Mouse (Mus musculus) kidney, embryonic 16.5 days (tissue): ENCODE data around the gene 4930438A08Rik. TPM values are rescaled to one million over a fixed set of nuclear protein-coding genes. Genes with fewer than 3 reads are reported as not detected.
A peak's percentile ranks its signal among the peaks of the same experiment; 100 is the strongest.

Experiments used
- ATAC-seq: fragments of 200-750 bp; cut with Nextera tagmentation; 2 replicates; pipeline ENCODE4 v1.8.0; 2017; ENCODE audit warnings: moderate TSS enrichment; ENCODE audit not compliant: low FRiP score, low TSS enrichment
- H3K27ac ChIP-seq: fragments of 300-500 bp; sonication (generic); 2 replicates; pipeline ENCODE4 v1.5.1; 2014; ENCODE audit warnings: low read length
- H3K27me3 ChIP-seq: fragments of 300-500 bp; sonication (generic); 2 replicates; pipeline ENCODE4 v1.6.1; 2014; ENCODE audit warnings: low read length, control low read depth, mixed read lengths; ENCODE audit not compliant: insufficient read depth
- H3K36me3 ChIP-seq: fragments of 300-500 bp; sonication (generic); 2 replicates; pipeline ENCODE4 v1.6.1; 2014; ENCODE audit warnings: low read length, control low read depth, mixed read lengths; ENCODE audit not compliant: insufficient read depth
- H3K4me1 ChIP-seq: fragments of 300-500 bp; sonication (generic); 2 replicates; pipeline ENCODE4 v1.6.1; 2014; ENCODE audit warnings: low read length, control low read depth, mixed read lengths; ENCODE audit not compliant: insufficient read depth
- H3K4me2 ChIP-seq: fragments of 300-500 bp; sonication (generic); replicated peaks from 2 replicates; pipeline ENCODE4 v1.6.1; 2014; ENCODE audit warnings: low read depth, low read length
- H3K4me3 ChIP-seq: fragments of 300-500 bp; sonication (generic); 2 replicates; pipeline ENCODE4 v1.5.1; 2014; ENCODE audit warnings: mild to moderate bottlenecking, low read length
- H3K9ac ChIP-seq: fragments of 300-500 bp; sonication (generic); replicated peaks from 2 replicates; pipeline ENCODE4 v1.6.1; 2014; ENCODE audit warnings: low read length
- H3K9me3 ChIP-seq: fragments of 300-500 bp; sonication (generic); 2 replicates; pipeline ENCODE4 v1.6.1; 2016; ENCODE audit warnings: low read length, control low read depth
- WGBS: fragments of 180-500 bp; shearing (Covaris S2); extraction: QIAGEN DNeasy Blood & Tissue Kit; methylation state at CpG from one replicate; pipeline ENCODE4 v1.1.7; 2014; 5-methylcytosine and 5-hydroxymethylcytosine counted together
- polyA plus RNA-seq: library from polyadenylated mRNA; unstranded; fragments of >200 nt; fragmentation: Nextera tagmentation; extraction: Ambion mirVana; gene quantifications from 2 replicates; pipeline ENCODE4 v1.2.1, GENCODE M21; 2015

The 4930438A08Rik gene
- polyA plus RNA-seq, 1 experiment from 2014 or later = not detected

- peak; percentile 27 for ATAC-seq
- 13% methylated on average over 10 of the region's 10 CpGs for WGBS
Measured at GRCm38 (mm10) chr11:58331149-58331495, 56.5 kb downstream of the 4930438A08Rik start.

GRCm38 (mm10) chr11:58331546-58331945, 56.9 kb downstream of the 4930438A08Rik start:
- peak overlapping the region; percentile 93 for H3K4me3 ChIP-seq
- H3K4me2 ChIP-seq = peak overlapping the region; percentile 89
- H3K4me1 ChIP-seq = peaks cover 32% of the 10 kb centered on the region
- H3K36me3 ChIP-seq = peaks cover 20% of the 10 kb centered on the region
- H3K9ac ChIP-seq = peak overlapping the region; percentile 88
- peaks cover 6% of the 10 kb centered on the region; the same call in 1 of the 2 replicates for H3K9me3 ChIP-seq
- H3K27ac ChIP-seq = no peak overlapping the region
- ATAC-seq = no peak
- WGBS = 85% methylated on average over 6 of the region's 6 CpGs
- no peaks in the 10 kb centered on the region for H3K27me3 ChIP-seq

More at GRCm38 (mm10) chr11:58331149-58331495, 56.5 kb downstream of the 4930438A08Rik start:
- H3K9me3 ChIP-seq = peaks cover 6% of the 10 kb centered on the region; the same call in 1 of the 2 replicates
- peaks cover 18% of the 10 kb centered on the region for H3K36me3 ChIP-seq
- peak overlapping the region; percentile 88 for H3K9ac ChIP-seq
- peak overlapping the region; percentile 93 for H3K4me3 ChIP-seq
- no peaks in the 10 kb centered on the region for H3K27me3 ChIP-seq
- H3K4me1 ChIP-seq = peaks cover 32% of the 10 kb centered on the region
- peak overlapping the region; percentile 89 for H3K4me2 ChIP-seq
- peak overlapping the region; percentile 86 for H3K27ac ChIP-seq

- H3K27ac ChIP-seq = no peak overlapping the region
- H3K4me2 ChIP-seq = no peak overlapping the region
- no peaks in the 10 kb centered on the region for H3K9me3 ChIP-seq
- no peak for ATAC-seq
- 69% methylated on average over 3 of the region's 3 CpGs for WGBS
- peaks cover 23% of the 10 kb centered on the region for H3K36me3 ChIP-seq
- H3K9ac ChIP-seq = no peak overlapping the region
- H3K27me3 ChIP-seq = no peaks in the 10 kb centered on the region
- H3K4me3 ChIP-seq = no peak overlapping the region
- H3K4me1 ChIP-seq = peaks cover 20% of the 10 kb centered on the region
Measured at GRCm38 (mm10) chr11:58334746-58335145, 60.1 kb downstream of the 4930438A08Rik start.

Other genes starting within 250 kb of the 4930438A08Rik start
- not detected in 2 replicates for gene Gm12248, start 181.7 kb upstream of the 4930438A08Rik start, polyA plus RNA-seq
- 89.4 and 93.5 TPM in 2 replicates for gene Cnot8, start 170.6 kb upstream of the 4930438A08Rik start, polyA plus RNA-seq
- 22.5 and 24.0 TPM in 2 replicates for gene Gemin5, start 106.3 kb upstream of the 4930438A08Rik start, polyA plus RNA-seq
- gene Mrpl22, start 103.1 kb upstream of the 4930438A08Rik start, polyA plus RNA-seq = 132 and 138 TPM in 2 replicates
- 4.5 and 4.8 TPM in 2 replicates for gene Igtp, start 75.2 kb upstream of the 4930438A08Rik start, polyA plus RNA-seq
- gene Irgm2, start 75.2 kb upstream of the 4930438A08Rik start, polyA plus RNA-seq = 2.6 and 2.7 TPM in 2 replicates
- gene Zfp692, start 32.3 kb downstream of the 4930438A08Rik start, polyA plus RNA-seq = 30.1 and 33.3 TPM in 2 replicates
- 40.9 and 43.8 TPM in 2 replicates for gene Zfp672, start 55.5 kb downstream of the 4930438A08Rik start, polyA plus RNA-seq
- 41.2 and 41.8 TPM in 2 replicates for gene Sh3bp5l, start 55.9 kb downstream of the 4930438A08Rik start, polyA plus RNA-seq
- 0.21 and 0.27 TPM in 2 replicates for gene Lypd8, start 104.2 kb downstream of the 4930438A08Rik start, polyA plus RNA-seq
- not detected in 2 replicates for gene 1810065E05Rik, start 146.3 kb downstream of the 4930438A08Rik start, polyA plus RNA-seq
- not detected in 2 replicates for gene Gm12253, start 157.8 kb downstream of the 4930438A08Rik start, polyA plus RNA-seq
- not detected in 2 replicates for gene Lypd9, start 178.1 kb downstream of the 4930438A08Rik start, polyA plus RNA-seq
- not detected in 2 replicates for gene Olfr30, start 187.5 kb downstream of the 4930438A08Rik start, polyA plus RNA-seq
- gene Olfr332, start 217.8 kb downstream of the 4930438A08Rik start, polyA plus RNA-seq = not detected in 2 replicates
- not detected in 2 replicates for gene Olfr331, start 227.8 kb downstream of the 4930438A08Rik start, polyA plus RNA-seq